Mouse (Mus musculus) B cell, adult 2 months (primary cell): Measurements from ENCODE around the gene Cdh26.

Source experiments
- DNase-seq, 2 experiments: peaks; one replicate each; pipeline ENCODE4 v3.0.0; 2022

Gene Cdh26

DNA sequence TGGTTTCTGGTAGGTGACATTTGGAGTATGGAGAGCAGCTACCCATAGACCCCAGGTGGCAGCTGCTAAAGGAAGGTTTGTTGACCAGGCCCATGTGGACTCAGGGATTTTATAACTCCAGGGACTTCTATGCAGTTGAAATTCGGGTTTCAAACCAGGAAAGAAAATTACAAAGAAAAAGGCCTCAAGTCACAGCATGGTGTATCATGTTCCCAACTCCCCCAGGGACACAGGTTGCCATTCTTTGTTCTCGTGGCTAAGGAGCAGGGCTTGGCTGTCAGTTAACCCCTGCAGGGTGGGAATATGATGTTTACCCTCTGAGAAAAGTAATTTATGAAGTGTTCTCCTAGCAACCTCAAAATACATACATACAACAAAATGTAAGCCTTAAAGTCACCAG lies 19.9 kb downstream of the Cdh26 start:
- no peak for DNase-seq

DNA sequence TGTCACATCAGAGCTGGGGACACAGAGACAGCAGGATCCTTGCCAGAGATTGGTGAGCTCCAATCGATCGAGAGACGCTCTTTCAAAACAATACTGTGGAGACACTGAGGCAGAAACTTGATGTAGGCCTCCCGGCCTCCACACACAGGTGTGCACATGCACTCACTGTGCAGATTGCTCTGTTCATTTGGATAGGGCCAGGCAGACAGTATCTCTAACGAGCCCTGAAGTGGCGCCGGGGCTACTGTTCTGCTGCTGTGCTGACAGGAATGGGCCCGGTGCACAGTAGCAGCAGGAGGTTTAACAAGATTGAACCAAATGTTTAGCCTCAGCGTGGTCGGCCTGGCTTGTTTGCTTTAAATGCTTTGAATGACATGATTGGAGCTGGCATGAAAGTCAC lies 20.6 kb downstream of the Cdh26 start:
- DNase-seq, result no peak

DNA sequence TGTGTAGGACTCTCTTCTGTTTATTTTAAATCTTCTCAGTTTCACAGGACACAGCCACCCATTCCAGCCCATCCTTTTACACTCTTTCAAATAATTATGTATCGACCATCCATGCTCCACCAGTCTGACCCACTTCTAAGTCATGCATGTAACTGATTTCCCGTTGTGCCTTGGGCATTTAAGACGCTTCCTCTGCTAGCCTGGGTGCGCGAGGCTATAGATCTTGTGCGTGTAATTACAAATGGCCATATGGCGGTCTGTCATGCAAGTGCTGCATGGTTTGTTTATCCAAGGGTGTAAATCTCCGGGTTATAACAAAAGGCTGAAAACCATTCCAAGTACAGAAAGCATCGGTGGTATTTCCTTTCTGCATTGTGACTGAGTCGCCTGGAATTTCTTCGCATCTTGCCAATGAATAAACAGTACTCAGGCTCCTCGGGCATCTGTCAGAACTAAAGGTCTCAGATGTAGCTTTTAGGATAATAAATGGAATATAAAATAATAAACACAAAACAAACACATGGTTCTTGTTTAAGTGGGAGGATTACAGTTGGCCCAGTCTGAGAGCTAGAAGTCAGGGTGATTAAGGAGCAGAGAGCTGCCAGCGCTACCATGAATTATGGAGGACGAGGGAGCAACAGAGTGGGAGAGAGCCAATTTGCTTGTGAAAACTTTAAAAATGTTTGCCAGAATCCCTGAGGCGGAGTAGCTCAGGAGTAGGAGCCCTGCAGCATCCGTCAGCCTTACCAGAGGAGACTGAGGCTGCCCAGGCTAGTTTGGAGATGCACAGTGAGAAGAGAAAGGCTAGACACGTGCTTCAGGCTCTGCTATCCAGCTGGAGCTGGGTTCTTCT lies 24.6 kb downstream of the Cdh26 start:
- no peak for DNase-seq

DNA sequence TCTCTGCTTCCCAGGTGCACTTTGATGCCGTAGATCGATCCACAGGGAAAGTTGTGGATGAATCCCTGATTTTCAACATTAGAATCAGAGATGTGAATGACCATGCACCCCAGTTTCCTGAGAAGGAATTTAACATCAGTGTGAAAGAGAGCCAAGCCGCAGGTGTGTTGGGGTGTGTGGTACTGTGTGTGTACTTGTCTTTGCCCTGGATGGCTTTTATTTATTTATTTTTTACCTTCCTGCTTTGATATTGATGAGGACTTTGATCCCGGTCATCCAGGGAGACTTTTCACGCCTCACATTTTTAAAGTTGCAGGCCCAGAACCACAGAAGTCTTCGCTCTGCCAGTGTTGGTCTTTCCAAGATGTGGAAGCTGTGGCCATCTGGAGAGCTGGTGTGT lies 27.1 kb downstream of the Cdh26 start:
- no peak for DNase-seq

DNA sequence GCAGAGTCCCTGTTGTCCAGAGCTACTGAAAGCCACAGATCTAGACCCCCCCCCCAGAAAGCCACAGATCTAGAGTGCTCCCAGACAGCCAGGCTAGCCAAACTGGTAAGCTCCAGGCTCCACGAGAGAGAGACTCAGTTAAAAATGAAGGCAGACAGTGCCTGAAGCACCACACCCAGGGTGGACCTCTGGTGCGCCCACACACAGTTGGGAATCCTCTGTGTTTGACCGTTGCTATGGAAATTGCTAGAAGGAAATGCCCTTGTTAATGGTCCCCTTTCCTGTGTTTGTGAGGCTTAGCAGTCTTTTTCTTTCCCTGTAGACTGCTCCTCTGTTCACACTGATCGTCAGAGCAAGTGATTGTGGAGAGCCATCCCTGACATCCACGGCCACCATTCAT lies 30.0 kb downstream of the Cdh26 start:
- no peak for DNase-seq

DNA sequence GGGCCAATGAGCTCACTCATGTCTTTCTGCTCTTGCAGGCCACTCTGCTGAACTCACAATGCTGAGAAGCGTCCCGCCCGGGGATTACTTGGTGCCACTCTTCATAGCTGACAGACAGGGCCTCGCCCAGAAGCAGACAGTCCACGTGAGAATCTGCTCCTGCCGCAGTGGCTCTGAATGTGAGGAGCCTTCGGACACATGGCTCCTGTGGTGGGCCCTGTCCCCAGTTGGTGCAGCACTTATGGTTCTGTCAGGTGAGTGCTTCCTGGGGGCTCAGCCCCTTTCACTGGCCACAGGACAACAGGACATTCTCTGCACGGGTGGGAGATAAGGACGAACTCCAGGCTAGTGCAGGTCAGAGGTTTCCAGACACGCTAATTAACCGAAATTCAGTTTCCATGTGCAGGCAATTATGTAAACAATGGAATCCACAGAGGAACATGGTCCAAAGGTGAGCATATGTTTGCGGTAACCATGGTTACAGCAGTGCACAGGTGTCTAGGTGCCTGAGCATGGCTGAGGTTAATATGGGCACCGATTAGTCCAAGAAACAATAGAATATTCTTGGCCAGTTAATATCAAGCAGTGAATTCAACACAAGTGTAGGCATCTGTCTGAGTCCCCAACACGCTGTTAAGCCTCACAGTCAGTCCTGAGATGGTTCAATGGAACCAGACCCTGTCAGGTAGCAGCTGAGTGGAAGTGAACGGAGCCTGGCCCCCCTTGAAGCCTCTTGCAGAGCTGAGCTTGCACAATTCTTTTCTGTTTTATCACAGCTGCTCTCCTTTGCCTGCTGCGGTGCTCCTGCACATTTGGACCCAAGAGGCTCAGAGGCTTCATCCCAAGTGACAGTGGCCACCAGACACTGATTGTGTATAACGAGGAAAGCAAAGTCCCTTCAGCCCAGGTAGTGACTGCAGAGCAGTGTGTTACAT lies 41.5 kb downstream of the Cdh26 start:
- DNase-seq, result no peak

DNA sequence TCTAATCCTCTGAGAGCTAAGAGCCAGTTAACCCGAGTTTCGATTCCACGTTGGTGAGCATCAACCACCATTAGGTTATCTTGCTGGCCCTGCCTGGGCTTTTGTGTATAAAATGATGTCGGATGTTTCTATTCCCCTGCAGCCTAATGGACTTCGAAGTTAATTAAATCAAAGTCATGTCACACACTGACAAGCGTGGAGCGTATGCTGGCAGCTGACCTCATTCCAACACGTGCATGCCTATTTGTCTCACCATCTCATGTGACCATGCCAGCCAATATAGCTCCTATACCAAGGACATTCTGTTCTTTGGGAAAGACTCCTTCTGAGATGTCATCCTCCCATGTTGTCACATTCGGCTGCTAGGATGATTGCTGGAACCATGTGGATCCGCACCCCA lies 43.6 kb downstream of the Cdh26 start:
- DNase-seq, result no peak

DNA sequence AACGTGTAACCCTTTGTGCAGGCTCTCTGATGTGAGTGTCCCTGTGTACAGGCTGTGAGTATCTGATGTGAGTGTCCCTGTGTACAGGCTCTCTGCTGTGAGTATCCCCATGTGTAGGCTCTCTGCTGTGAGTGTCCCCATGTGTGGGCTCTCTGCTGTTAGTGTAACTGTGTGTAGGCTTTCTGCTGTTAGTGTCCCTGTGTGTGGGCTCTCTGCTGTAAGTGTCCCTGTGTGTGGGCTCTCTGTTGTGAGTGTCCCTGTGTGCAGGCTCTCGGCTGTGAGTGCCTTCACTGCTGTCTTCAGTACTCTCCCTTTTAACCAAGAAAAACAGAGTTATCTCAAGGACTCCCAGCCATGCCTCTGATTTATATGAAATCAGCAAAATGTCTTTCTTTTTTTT lies 46.9 kb downstream of the Cdh26 start:
- DNase-seq, result no peak

DNA sequence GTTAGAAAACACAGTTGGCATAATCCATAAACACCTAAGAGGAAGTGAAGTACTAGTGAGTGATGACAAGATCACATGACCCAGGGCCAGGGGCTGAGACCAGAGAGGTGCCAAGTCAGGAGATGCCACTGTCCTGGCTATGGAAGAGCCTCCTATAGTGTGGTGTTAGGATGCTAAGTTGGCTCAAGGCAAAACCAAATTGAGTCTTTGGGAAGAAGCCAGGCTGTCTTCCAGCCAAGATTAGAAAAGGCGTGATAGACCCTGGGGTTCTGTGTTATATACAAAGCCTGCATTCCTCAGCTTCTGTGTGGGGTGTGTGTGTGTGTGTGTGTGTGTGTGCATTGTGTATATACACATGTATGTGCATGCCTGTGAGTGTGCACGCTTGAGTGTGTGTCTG lies 48.7 kb downstream of the Cdh26 start:
- no peak for DNase-seq

DNA sequence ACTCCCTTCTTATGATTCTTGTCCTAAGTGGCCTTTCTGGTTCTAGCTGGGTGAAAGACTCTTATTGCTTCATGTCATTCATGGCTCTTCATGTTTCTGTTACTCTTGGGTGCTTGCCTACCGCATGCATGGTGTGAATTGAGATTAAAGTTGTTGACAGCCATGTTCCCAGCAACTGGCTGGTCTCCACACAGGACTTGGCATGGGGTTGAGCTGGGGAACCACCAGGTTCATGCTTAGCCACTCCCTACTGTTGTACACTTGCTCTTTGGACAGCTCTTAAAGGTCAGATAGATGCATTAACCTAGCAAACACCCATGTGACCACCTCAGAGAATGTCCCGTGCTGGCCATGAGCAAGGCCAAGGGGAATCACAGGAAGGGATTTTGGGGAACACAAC lies 50.6 kb downstream of the Cdh26 start:
- no peak for DNase-seq

DNA sequence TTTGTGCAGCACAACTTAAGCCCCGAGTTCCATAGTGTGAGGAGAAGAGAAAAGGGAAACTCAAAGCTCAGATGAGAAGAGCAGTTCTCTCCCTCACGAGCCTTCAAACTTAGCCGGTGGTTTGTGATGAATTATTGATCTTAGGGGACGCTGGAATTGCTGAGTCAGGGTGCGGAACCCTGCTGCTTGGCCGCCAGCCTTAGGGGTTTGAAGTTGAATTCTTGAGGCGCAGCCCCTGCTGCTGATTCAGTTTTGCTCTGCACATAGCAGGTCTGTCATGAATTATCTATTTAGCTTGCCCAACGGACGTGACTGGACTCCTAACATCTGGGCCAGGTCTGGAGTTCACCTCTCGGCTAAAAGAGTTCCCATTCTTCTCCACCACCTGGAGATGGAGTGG lies 53.1 kb downstream of the Cdh26 start:
- DNase-seq, result no peak

DNA sequence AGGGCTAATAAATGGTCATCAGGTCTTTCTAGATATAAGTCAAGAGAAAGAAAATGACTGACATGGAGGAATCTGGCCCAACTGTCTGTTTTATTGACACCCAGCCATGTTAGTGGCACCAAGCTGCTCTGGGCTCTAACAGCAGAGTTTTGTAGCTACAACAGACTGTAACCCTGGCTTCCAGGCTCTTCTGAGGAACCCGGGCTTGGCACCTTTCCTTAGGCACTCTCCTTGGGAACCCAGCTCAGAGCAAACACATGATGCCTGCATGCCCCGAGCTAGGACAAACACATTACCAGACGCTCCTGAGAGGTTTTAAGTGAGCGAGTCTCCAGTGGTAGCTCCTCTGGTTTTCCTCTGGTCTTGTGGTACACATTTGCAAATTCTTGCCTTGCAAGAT lies 57.9 kb downstream of the Cdh26 start:
- DNase-seq, result no peak

DNA sequence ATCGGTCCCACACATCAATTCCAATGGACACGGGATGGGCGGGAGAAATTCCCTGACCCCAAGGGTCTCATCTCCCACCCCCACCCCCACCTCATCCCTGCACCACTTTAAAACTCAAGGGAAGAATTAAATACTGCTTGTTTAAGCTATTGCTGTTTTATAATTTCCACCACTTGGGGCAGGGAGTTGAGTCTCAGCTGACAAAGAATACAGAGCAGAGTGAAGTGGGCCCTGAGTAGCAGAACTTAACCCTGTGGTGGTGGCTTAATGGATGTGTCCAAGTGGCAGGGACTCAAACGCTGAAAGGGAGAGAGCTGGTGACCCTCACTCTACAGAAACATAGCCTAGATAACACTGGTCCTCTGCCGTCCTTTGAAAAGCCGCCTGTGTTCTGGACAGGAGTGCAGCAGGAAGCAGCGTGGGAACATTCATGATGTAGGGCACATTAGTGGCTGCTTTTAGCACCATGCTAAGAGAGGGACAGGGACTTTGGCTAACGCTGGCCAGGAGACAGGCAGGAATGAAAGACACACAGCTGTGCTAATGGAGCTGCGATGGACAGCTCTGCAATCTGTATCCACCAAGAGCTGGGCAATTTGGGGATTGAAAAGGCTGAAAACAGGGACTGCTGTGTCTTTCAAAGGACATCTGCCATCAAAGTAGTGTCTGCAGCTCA lies 60.1 kb downstream of the Cdh26 start:
- no peak for DNase-seq

DNA sequence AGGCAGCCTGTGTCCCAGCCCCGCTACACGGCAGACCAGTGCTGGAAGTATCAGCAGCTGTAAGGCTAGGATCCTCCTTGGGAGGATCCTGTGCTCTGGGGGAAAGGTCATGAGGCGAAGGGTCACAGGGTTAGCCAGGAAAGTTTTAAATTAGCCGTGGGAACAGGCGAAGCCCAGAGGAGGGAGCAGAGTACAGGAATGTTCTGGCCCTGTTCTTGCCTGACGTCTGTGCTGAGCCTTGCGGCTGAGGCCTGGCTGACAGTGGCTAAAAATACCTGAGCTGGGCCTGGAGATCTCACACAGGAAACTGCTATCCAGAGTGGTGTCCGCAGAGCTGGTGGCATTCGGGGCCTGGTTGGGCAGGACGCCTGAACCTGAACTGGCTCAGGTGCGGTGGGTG lies 63.7 kb downstream of the Cdh26 start:
- no peak for DNase-seq

DNA sequence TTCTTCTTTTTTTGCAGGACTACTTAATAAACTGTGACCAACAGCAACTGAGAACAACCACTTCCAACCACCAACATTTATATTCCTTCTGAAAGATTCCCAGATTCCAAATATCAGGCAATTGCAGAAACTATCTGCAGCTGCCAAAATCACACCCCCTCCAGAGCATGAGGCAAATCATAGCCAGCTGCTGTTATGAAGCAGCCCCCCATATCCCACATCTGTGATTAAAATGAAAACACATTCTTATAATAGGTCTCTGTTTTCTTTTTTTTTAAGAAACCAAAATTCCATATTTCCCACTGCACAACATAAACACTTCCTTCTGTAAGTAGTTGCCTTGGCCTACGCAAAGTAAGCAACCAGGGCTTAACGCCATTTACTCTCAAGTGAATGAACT lies 65.5 kb downstream of the Cdh26 start:
- no peak for DNase-seq

DNA sequence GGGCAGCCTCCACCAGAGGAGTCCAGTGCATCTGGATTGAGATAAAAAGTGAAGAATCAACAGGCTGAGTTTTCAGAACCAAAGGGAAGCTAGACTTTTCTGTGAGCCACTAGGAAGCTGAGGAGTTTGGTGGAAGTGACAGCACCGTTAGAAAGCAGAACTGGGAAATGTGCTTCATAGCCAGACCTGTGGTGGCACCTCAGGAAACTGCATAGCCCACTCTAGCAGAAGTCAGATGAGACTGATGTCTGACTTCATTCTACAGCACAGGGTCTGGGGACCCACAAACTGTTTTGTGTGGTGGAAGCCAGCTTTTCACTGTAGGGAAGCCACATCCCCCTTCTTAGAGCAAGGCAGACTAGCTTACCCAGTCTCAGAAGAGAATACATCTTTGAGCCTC lies 67.6 kb downstream of the Cdh26 start:
- DNase-seq, result no peak

DNA sequence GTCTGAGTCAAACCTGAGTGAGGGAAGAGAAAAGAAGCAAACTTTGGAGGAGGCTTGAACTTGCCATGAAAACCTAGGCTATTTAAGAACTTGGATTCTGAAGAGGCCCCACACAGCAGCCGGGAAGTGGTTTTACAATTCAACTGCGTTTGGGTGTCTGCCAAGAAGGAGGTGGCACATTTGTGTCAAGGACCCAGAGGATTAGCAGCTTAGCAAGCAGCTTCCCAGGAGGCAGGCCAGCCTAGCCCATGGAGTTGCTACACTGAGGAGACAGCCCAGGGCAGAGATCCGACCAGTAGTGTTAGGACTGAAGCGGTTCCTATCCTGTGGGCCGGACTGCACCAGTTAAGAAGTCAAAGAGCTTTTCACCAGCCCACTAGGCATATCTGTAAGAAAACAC lies 68.1 kb downstream of the Cdh26 start:
- DNase-seq, result no peak

DNA sequence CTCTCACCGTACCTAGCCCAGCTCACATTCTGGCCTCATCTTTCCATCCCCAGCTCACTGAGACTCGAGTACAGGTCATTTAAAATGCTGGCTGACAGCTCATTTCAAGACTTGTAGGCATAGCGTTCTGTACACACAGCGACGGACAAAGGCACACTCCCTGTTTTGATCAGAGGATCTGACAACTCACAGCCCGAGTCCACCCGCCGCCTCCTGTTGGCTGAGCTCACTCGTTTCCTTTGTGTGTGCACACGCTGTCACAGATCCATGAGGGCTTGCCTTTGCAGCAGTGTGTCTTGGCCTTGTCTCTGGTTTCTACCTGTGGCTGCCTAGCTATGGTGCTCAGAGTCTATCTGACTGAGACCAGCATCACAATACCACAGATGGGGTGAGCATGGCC lies 72.1 kb downstream of the Cdh26 start:
- DNase-seq, result no peak

DNA sequence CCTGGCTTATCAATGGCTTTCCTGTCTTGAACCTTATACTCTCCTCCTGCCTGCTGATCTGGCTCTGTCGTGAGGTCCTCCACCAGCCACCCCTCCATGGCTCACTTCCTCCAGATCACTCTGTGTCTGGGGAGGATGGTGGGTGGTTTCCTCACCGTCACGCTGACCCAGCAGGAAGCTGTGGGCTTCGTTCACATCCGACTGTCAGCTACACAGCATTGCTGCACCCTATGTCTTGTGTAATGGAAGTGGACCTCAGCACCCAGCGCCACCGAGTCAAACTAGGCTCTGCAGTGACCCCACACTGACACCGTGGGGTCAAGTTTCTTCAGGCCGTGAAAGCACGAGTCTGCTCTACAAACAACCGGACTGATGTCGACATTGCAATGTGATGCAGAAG lies 75.7 kb downstream of the Cdh26 start:
- DNase-seq, result peak; percentile 64 to 71

DNA sequence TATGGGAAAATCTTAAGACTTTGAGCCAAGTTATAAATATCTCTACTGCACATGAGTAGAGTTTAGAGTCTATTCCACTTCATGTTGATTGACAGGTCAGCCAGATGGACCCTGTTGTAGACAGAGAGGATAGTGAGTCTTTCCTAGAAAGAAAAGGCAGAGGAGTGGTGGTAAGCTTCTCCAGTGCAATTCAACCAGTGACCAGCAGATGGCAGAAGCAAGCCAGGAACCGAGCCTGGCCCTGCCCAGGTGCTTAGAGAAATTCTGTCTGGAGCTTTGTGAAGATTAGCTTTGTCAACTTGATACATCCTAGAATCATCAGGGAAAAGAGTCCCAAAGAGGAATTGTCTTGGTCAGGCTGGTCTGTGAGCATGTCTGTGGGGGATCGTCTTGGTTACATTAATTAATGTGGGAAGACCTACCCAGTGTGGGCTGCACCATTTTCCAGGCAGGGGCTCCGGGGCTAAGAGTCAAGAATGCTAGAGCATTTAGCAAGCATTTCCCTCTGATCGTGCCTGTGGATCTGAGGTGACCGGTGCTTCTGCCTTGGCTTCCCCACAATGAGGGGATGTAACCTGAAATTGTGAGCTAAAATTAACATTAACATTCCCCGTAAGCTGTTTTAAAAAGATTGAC lies 77.2 kb downstream of the Cdh26 start:
- DNase-seq, result peak; percentile 85 to 86

DNA sequence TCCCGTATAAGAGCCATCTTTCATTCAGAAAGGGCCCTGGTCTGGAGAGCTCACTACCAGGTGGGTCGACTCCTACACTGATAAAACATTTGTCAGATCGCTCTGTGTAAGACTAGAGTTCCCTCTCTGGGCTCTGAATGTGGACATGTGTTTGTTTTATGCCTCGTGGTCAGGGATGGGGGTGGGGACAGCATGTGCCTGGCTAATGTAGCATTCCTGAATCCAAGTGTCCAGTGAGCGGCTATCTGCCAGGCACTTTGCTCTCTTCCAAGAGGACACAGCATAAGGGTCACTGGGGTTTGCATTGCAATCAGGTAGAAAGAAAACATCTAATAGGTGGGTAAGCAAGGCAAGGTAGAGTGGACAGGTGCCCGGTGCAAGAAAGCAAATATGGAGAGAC lies 77.9 kb downstream of the Cdh26 start:
- DNase-seq, result no peak

DNA sequence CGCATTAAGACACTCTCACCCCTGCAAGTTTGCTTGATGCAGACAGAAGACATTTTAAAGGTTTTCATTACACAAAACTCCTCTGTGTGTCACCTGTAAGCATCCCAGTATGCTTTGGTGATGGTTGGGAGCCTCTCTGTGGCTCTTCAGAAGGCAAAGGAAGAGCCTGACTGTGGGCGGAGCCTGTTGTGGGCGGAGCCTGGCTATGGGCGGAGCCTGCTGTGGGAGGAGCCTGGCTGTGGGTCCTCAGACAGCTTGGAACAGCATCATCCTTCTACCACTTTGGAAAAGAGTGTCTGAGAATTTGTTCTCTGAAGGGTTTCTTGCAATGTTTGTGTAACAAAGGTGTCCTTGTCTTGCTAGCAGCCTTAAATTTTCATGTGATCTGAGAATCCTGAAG lies 82.7 kb downstream of the Cdh26 start:
- DNase-seq, result peak; percentile 48

DNA sequence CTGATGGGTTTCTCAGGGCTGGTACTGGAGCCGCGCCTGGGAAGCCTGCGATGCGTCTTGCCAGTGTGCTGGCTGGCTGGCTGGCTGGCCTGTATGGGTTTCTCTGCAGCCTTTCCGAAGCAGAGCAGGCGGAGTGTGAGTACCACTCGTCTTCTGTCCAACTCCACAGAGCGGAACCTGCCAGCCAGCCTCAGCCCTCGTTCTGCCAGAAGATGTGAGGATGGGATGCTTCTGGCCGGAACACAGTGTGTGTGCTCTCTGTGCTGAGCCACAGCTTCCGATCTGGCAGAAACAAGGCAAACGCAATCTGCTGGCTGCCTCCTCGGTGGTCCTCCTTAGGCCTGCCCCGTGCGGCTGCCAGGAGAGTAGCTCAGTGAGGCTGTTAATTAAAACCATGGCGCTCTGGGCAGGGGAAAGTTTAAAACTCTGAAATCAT lies 83.3 kb downstream of the Cdh26 start:
- no peak for DNase-seq
